Mouse (Mus musculus) liver, adult (tissue): ENCODE results near the gene Atpif1.
A peak's percentile ranks its signal among the peaks of the same experiment; 100 is the strongest.

Experiments
- GATA4 ChIP-seq: IDR thresholded peaks from 2 replicates; pipeline ENCODE4 v1.6.1; 2014; ENCODE audit warnings: mild to moderate bottlenecking, low read length; ENCODE audit not compliant: insufficient replicate concordance

The Atpif1 gene

GRCm38 (mm10) chr4:132532981-132533916 is at the start of gene Atpif1:
Gene Atpif1, minus strand, starts transcription at chr4:132533659.
- peak; percentile 79; the same call in 1 of the 2 replicates for TF ChIP-seq GATA4

GRCm38 (mm10) chr4:132574809-132575347 is 41.4 kb upstream of the Atpif1 start:
- TF ChIP-seq GATA4, result no peak

GRCm38 (mm10) chr4:132573327-132573726 is 39.9 kb upstream of the Atpif1 start:
- TF ChIP-seq GATA4, result peak; percentile 48; the same call in 1 of the 2 replicates

- no peak for TF ChIP-seq GATA4
Observed at GRCm38 (mm10) chr4:132571190-132571589, 37.7 kb upstream of the Atpif1 start.

- no peak for TF ChIP-seq GATA4
Observed at GRCm38 (mm10) chr4:132569115-132569514, 35.7 kb upstream of the Atpif1 start.

- TF ChIP-seq GATA4, result no peak
Observed at GRCm38 (mm10) chr4:132567361-132567779, 33.9 kb upstream of the Atpif1 start.

GRCm38 (mm10) chr4:132565089-132565747 is 31.8 kb upstream of the Atpif1 start:
- TF ChIP-seq GATA4, result no peak

GRCm38 (mm10) chr4:132563965-132564364 is 30.5 kb upstream of the Atpif1 start, which contains the start of gene Ptafr:
Gene Ptafr, plus strand, starts transcription at chr4:132564067.
- TF ChIP-seq GATA4, result no peak

GRCm38 (mm10) chr4:132563261-132563660 is 29.8 kb upstream of the Atpif1 start:
- TF ChIP-seq GATA4, result no peak

GRCm38 (mm10) chr4:132554653-132555052 is 21.2 kb upstream of the Atpif1 start:
- no peak for TF ChIP-seq GATA4

GRCm38 (mm10) chr4:132554221-132554620 is 20.8 kb upstream of the Atpif1 start:
- TF ChIP-seq GATA4, result no peak

GRCm38 (mm10) chr4:132545851-132546250 is 12.4 kb upstream of the Atpif1 start:
- no peak for TF ChIP-seq GATA4

GRCm38 (mm10) chr4:132542724-132543123 is 9.3 kb upstream of the Atpif1 start:
- TF ChIP-seq GATA4, result no peak

GRCm38 (mm10) chr4:132541413-132541812 is 8.0 kb upstream of the Atpif1 start:
- no peak for TF ChIP-seq GATA4

GRCm38 (mm10) chr4:132539481-132539880 is 6.0 kb upstream of the Atpif1 start:
- no peak for TF ChIP-seq GATA4
